Mouse (Mus musculus) limb, embryonic 14.5 days (tissue): ENCODE data around the gene Gm44965. TPM values are rescaled to one million over a fixed set of nuclear protein-coding genes. Genes with fewer than 3 reads are reported as not detected.

ENCODE experiments used
- ATAC-seq: fragments of 200-750 bp; cut with Nextera tagmentation; 2 replicates; pipeline ENCODE4 v1.8.0; 2017; ENCODE audit warnings: low read depth, moderate number of reproducible peaks, moderate TSS enrichment; ENCODE audit not compliant: low FRiP score
- DNase-seq: peaks from one replicate; pipeline ENCODE4 v3.0.0-alpha.2; 2015; ENCODE audit warnings: low spot score
- H3K27ac ChIP-seq: fragments of 300-500 bp; sonication (generic); replicated peaks from 2 replicates; pipeline ENCODE4 v1.5.1; 2014; ENCODE audit warnings: low read depth, mild to moderate bottlenecking, low read length, moderate library complexity, mixed read lengths
- H3K27me3 ChIP-seq: fragments of 300-500 bp; sonication (generic); 2 replicates; pipeline ENCODE4 v1.6.1; 2014; ENCODE audit warnings: low read length, mixed read lengths; ENCODE audit not compliant: control insufficient read depth, insufficient read depth
- H3K36me3 ChIP-seq: fragments of 300-500 bp; sonication (generic); 2 replicates; pipeline ENCODE4 v1.6.1; 2014; ENCODE audit warnings: mild to moderate bottlenecking, low read length, moderate library complexity, mixed read lengths; ENCODE audit not compliant: control insufficient read depth, insufficient read depth
- H3K4me1 ChIP-seq: fragments of 300-500 bp; sonication (generic); 2 replicates; pipeline ENCODE4 v1.6.1; 2014; ENCODE audit warnings: antibody characterized with exemption, low read length, mixed read lengths; ENCODE audit not compliant: control insufficient read depth, insufficient read depth
- H3K4me2 ChIP-seq: fragments of 300-500 bp; sonication (generic); replicated peaks from 2 replicates; pipeline ENCODE4 v1.6.1; 2014; ENCODE audit warnings: low read depth, mild to moderate bottlenecking, low read length, moderate library complexity; ENCODE audit not compliant: severe bottlenecking
- H3K4me3 ChIP-seq: fragments of 300-500 bp; sonication (generic); replicated peaks from 2 replicates; pipeline ENCODE4 v1.5.1; 2014; ENCODE audit warnings: low read length
- H3K9ac ChIP-seq: fragments of 300-500 bp; sonication (generic); 2 replicates; pipeline ENCODE4 v1.6.1; 2014; ENCODE audit warnings: mild to moderate bottlenecking, low read depth, low read length, moderate library complexity; ENCODE audit not compliant: severe bottlenecking
- H3K9me3 ChIP-seq: fragments of 300-500 bp; sonication (generic); 2 replicates; pipeline ENCODE4 v1.6.1; 2016; ENCODE audit warnings: low read length; ENCODE audit not compliant: control insufficient read depth
- POLR2A ChIP-seq: fragments of 200-500 bp; IDR thresholded peaks from 2 replicates; pipeline ENCODE4 v1.8.0; 2012; ENCODE audit warnings: inconsistent platforms, mild to moderate bottlenecking, moderate library complexity, borderline replicate concordance; ENCODE audit not compliant: insufficient read depth, insufficient read length; ENCODE audit errors: extremely low read depth
- WGBS: fragments of 180-500 bp; shearing (Covaris S2); extraction: QIAGEN DNeasy Blood & Tissue Kit; methylation state at CpG from one replicate; pipeline ENCODE4 v1.1.7; 2014; 5-methylcytosine and 5-hydroxymethylcytosine counted together
- polyA plus RNA-seq, 2 experiments: library from polyadenylated mRNA; depleted of rRNA in 1 of 2; stranded (reverse) in 1 of 2; unstranded in 1 of 2; fragments of >200 nt; fragmentation: Nextera tagmentation in 1 of 2; extraction: Ambion mirVana in 1 of 2; gene quantifications; 2 replicates each; pipeline versions ENCODE4 v1.2.1 to v1.2.3; 2012 to 2014

Gm44965 gene
- polyA plus RNA-seq, 2 experiments = not detected

GRCm38 (mm10) chr6:48594043-48594738 is 450 bp downstream of the Gm44965 start:
- H3K4me1 ChIP-seq = peaks cover 13% of the 10 kb centered on the region; the same call in 1 of the 2 replicates
- H3K27ac ChIP-seq = peak overlapping the region; percentile 82
- peak overlapping the region; percentile 82 for H3K4me3 ChIP-seq
- peak overlapping the region; percentile 81 for H3K4me2 ChIP-seq
- ATAC-seq (peak; percentile 75), DNase-seq (peak; percentile 26)
- peak overlapping the region; percentile 92 for H3K9ac ChIP-seq
- peaks cover 25% of the 10 kb centered on the region for H3K9me3 ChIP-seq
- H3K36me3 ChIP-seq = peaks cover 32% of the 10 kb centered on the region
- TF ChIP-seq POLR2A = no peak
- no peaks in the 10 kb centered on the region for H3K27me3 ChIP-seq
- 1% methylated on average over 23 of the region's 41 CpGs for WGBS

- Histone ChIP-seq H3K27ac (no peak overlapping the region), H3K36me3 (peaks cover 43% of the 10 kb centered on the region)
- 58% methylated on average over 1 of the region's 1 CpGs for WGBS
Measured at GRCm38 (mm10) chr6:48595278-48595677, 1.5 kb downstream of the Gm44965 start.

GRCm38 (mm10) chr6:48596545-48597232 is 2.9 kb downstream of the Gm44965 start:
- Histone ChIP-seq H3K4me1 (peaks cover 13% of the 10 kb centered on the region; the same call in 1 of the 2 replicates), H3K27me3 (no peaks in the 10 kb centered on the region), H3K4me2 (no peak overlapping the region), H3K9ac (no peak overlapping the region), H3K27ac (no peak overlapping the region), H3K9me3 (peaks cover 25% of the 10 kb centered on the region), H3K36me3 (peaks cover 43% of the 10 kb centered on the region), H3K4me3 (no peak overlapping the region)
- ATAC-seq (no peak), DNase-seq (no peak)
- no peak for TF ChIP-seq POLR2A
- WGBS = 96% methylated on average over 44 of the region's 45 CpGs

More at GRCm38 (mm10) chr6:48595278-48595677, 1.5 kb downstream of the Gm44965 start:
- H3K4me3 ChIP-seq = peak overlapping the region; percentile 82; the same call in 1 of the 2 replicates
- no peaks in the 10 kb centered on the region for H3K27me3 ChIP-seq
- H3K9me3 ChIP-seq = peaks cover 25% of the 10 kb centered on the region
- H3K9ac ChIP-seq = peak overlapping the region; percentile 92; the same call in 1 of the 2 replicates
- peak overlapping the region; percentile 81; the same call in 1 of the 2 replicates for H3K4me2 ChIP-seq
- no peak for TF ChIP-seq POLR2A
- no peak for DNase-seq
- peaks cover 13% of the 10 kb centered on the region; the same call in 1 of the 2 replicates for H3K4me1 ChIP-seq
- no peak for ATAC-seq

GRCm38 (mm10) chr6:48597233-48597625 is 3.5 kb downstream of the Gm44965 start:
- no peak overlapping the region for H3K27ac ChIP-seq
- 95% methylated on average over 27 of the region's 27 CpGs for WGBS
- H3K4me3 ChIP-seq = no peak overlapping the region
- no peak overlapping the region for H3K9ac ChIP-seq
- no peak for TF ChIP-seq POLR2A
- peaks cover 13% of the 10 kb centered on the region; the same call in 1 of the 2 replicates for H3K4me1 ChIP-seq
- H3K4me2 ChIP-seq = no peak overlapping the region
- H3K27me3 ChIP-seq = no peaks in the 10 kb centered on the region
- no peak for DNase-seq
- H3K36me3 ChIP-seq = peaks cover 43% of the 10 kb centered on the region
- H3K9me3 ChIP-seq = peaks cover 25% of the 10 kb centered on the region
- ATAC-seq = no peak

GRCm38 (mm10) chr6:48600594-48600993 is 6.9 kb downstream of the Gm44965 start:
- TF ChIP-seq POLR2A = no peak

More at GRCm38 (mm10) chr6:48600594-48600993, 6.9 kb downstream of the Gm44965 start:
- Histone ChIP-seq H3K9ac (no peak overlapping the region), H3K36me3 (peaks cover 43% of the 10 kb centered on the region), H3K4me1 (0 out of 2 replicates have a peak, but pooled peaks cover 7% of the 10 kb centered on the region), H3K27ac (no peak overlapping the region), H3K4me3 (no peak overlapping the region), H3K4me2 (no peak overlapping the region), H3K27me3 (no peaks in the 10 kb centered on the region), H3K9me3 (peaks cover 25% of the 10 kb centered on the region)
- DNase-seq = no peak
- ATAC-seq = no peak
- 90% methylated on average over 1 of the region's 1 CpGs for WGBS
